Mouse (Mus musculus): Measurements from ENCODE around the gene Col17a1. TPM values are rescaled to one million over a fixed set of nuclear protein-coding genes. Genes with fewer than 3 reads are reported as not detected.

The Col17a1 gene
- polyA plus RNA-seq, 1 experiment from 2014 or later: 2.2 TPM

Other genes with a start within 250 kb of the Col17a1 start
- 6.1 and 6.6 TPM in 2 replicates for gene Sh3pxd2a, start 227.7 kb downstream of the Col17a1 start, polyA plus RNA-seq (2015; fragmentation: Nextera tagmentation; extraction: Ambion mirVana)
- gene Stn1, start 154.6 kb downstream of the Col17a1 start, polyA plus RNA-seq (2015; fragmentation: Nextera tagmentation; extraction: Ambion mirVana): 55.5 and 59.7 TPM in 2 replicates
- gene Slk, start 112.4 kb downstream of the Col17a1 start, polyA plus RNA-seq (2015; fragmentation: Nextera tagmentation; extraction: Ambion mirVana): 11.8 and 12.3 TPM in 2 replicates
- gene Sfr1, start 39.6 kb upstream of the Col17a1 start, polyA plus RNA-seq (2015; fragmentation: Nextera tagmentation; extraction: Ambion mirVana): 225 and 236 TPM in 2 replicates
- gene Gsto1, start 162.9 kb upstream of the Col17a1 start, polyA plus RNA-seq (2015; fragmentation: Nextera tagmentation; extraction: Ambion mirVana): 93.9 and 105 TPM in 2 replicates
- 1.2 and 1.3 TPM in 2 replicates for gene Gsto2, start 173.4 kb upstream of the Col17a1 start, polyA plus RNA-seq (2015; fragmentation: Nextera tagmentation; extraction: Ambion mirVana)
- 1.7 and 2.6 TPM in 2 replicates for gene Cfap43, start 227.2 kb upstream of the Col17a1 start, polyA plus RNA-seq (2015; fragmentation: Nextera tagmentation; extraction: Ambion mirVana)
- 16.2 and 16.9 TPM in 2 replicates for gene Itprip, start 227.2 kb upstream of the Col17a1 start, polyA plus RNA-seq (2015; fragmentation: Nextera tagmentation; extraction: Ambion mirVana)
- 0.53 and 0.73 TPM in 2 replicates for gene Cfap58, start 245.6 kb upstream of the Col17a1 start, polyA plus RNA-seq (2015; fragmentation: Nextera tagmentation; extraction: Ambion mirVana)